ENCODE assay signal across 9 mouse cellular contexts in genomic region chr11:112209414-112209813, GRCm38 (mm10).
A peak's percentile ranks its signal among the peaks of the same experiment; 100 is the strongest.
DNase-seq lines count a peak whose midpoint lies in the region; ATAC-seq and TF ChIP-seq lines count a peak whose summit lies in the region.
"Had no signal": no experiment of that assay in that cellular context is flagged by ENCODE, and none has a peak within 500 bp of the region (broad histone marks: within the 10 kb centered on the region; RNA-seq: fewer than 3 reads in every experiment).

No protein-coding gene starts in this region.

- H3K4me3 ChIP-seq in hindbrain, embryonic 10.5 days: no peak overlapping the region
- H3K4me3 ChIP-seq in hindbrain, embryonic 12.5 days: no peak overlapping the region
- no peak overlapping the region for H3K4me3 ChIP-seq in ES-E14 (ENCODE audit: insufficient read depth in 1 of 2, low read depth in 1 of 2, low read length in 2 of 2, poor library complexity in 1 of 2, severe bottlenecking in 1 of 2)
- H3K4me3 ChIP-seq: limb, embryonic 13.5 days had no signal

- intact Hi-C loops in heart, postnatal 10 days (cut with DNase I): loop anchor here (2.0 kb wide), 1 partner anchor 955 kb away; no protein-coding TSS in a partner anchor

- DNase-seq in hindbrain, embryonic 10.5 days (ENCODE audit: low spot score): peak; percentile 49
- DNase-seq in ES-E14 (ENCODE audit: low read depth, low spot score): peak; percentile 54
- peak; percentile 5 for DNase-seq in cerebellum, adult 8-10 months
- peak; percentile 36 to 60 for DNase-seq in heart, postnatal 10 days
- peak; percentile 7 to 18 for DNase-seq in left cerebral cortex, adult 8-10 months (ENCODE audit: low spot score in 2 of 2)
- peak; percentile 81 for DNase-seq in retina, postnatal 1 day

- in situ Hi-C loops in ES-E14 (cut with MboI; ENCODE audit: low sequenced_read_pairs in 2 of 2, unreplicated experiment in 2 of 2): no loop called here

- no peak overlapping the region for H3K4me2 ChIP-seq in hindbrain, embryonic 12.5 days (replicated peaks)
- H3K4me2 ChIP-seq: limb, embryonic 13.5 days had no signal

- WGBS in hindbrain, embryonic 10.5 days: 33% methylated on average over 4 of the region's 4 CpGs
- WGBS in hindbrain, embryonic 12.5 days: 34% methylated on average over 4 of the region's 4 CpGs

- ATAC-seq in hindbrain, embryonic 12.5 days (ENCODE audit: low FRiP score): no peak
- no peak for ATAC-seq in erythroblast, adult 5-6 weeks (replicated peaks; ENCODE audit: low FRiP score, poor library complexity, severe bottlenecking)

- H3K27me3 ChIP-seq in hindbrain, embryonic 10.5 days (ENCODE audit: insufficient read depth, poor library complexity, severe bottlenecking): no peaks in the 10 kb centered on the region
- no peaks in the 10 kb centered on the region for H3K27me3 ChIP-seq in hindbrain, embryonic 12.5 days

- H3K4me1 ChIP-seq in hindbrain, embryonic 10.5 days (replicated peaks): peaks cover 3% of the 10 kb centered on the region; the same call in 1 of the 2 replicates
- 0 out of 2 replicates have a peak, but pooled peaks cover under 1% of the 10 kb centered on the region for H3K4me1 ChIP-seq in hindbrain, embryonic 12.5 days
- H3K4me1 ChIP-seq in ES-E14 (ENCODE audit: control insufficient read depth in 2 of 2, insufficient read depth in 2 of 2, low read length in 2 of 2, poor library complexity in 1 of 2): no peaks in the 10 kb centered on the region

- H3K27ac ChIP-seq in hindbrain, embryonic 10.5 days: no peak overlapping the region
- no peak overlapping the region for H3K27ac ChIP-seq in hindbrain, embryonic 12.5 days
- no peak overlapping the region for H3K27ac ChIP-seq in ES-E14 (ENCODE audit: insufficient read depth, low read depth, low read length, poor library complexity, severe bottlenecking)
- H3K27ac ChIP-seq: limb, embryonic 13.5 days had no signal

- no peak overlapping the region for H3K9ac ChIP-seq in hindbrain, embryonic 12.5 days
- H3K9ac ChIP-seq in ES-E14 (ENCODE audit: insufficient read depth, low read depth, low read length, poor library complexity, severe bottlenecking): no peak overlapping the region
- H3K9ac ChIP-seq: limb, embryonic 13.5 days had no signal

- H3K36me3 ChIP-seq in hindbrain, embryonic 10.5 days: no peaks in the 10 kb centered on the region
- H3K36me3 ChIP-seq in hindbrain, embryonic 12.5 days: no peaks in the 10 kb centered on the region
- H3K36me3 ChIP-seq in ES-E14 (ENCODE audit: control insufficient read depth, insufficient read depth, low read length, poor library complexity, severe bottlenecking): no peaks in the 10 kb centered on the region
- H3K36me3 ChIP-seq: limb, embryonic 13.5 days had no signal

- H3K9me3 ChIP-seq in hindbrain, embryonic 10.5 days: no peaks in the 10 kb centered on the region
- H3K9me3 ChIP-seq in hindbrain, embryonic 12.5 days (replicated peaks): no peaks in the 10 kb centered on the region
- H3K9me3 ChIP-seq in ES-E14 (ENCODE audit: control insufficient read depth, insufficient read depth, low read depth, low read length): no peaks in the 10 kb centered on the region
- H3K9me3 ChIP-seq: limb, embryonic 13.5 days had no signal

TF ChIP-seq in ES-E14, 5 proteins besides CTCF, POLR2A, EP300 and RAD21:
- no peak for TF ChIP-seq MAFK (IDR thresholded peaks at IDR 0.05; ENCODE audit: insufficient read depth, low read depth, low read length)
- TF ChIP-seq HCFC1 (IDR thresholded peaks at IDR 0.05; ENCODE audit: borderline replicate concordance, insufficient read depth, low read length): no peak
- no peak for TF ChIP-seq CHD2 (IDR thresholded peaks at IDR 0.05; ENCODE audit: low read depth, low read length)
- TF ChIP-seq ZNF384 (IDR thresholded peaks at IDR 0.05; ENCODE audit: low read depth, low read length): no peak
- no peak for TF ChIP-seq ZC3H11A (IDR thresholded peaks at IDR 0.05; ENCODE audit: borderline replicate concordance, low read depth, low read length)

Comparison
In these comparisons a context has a peak if more than half of its experiments do, and no peak if none do; other contexts are left out.
1. DNase-seq: peak in every context shown above with its lines; median percentile 81 in retina, postnatal 1 day; 54 in ES-E14; 49 in hindbrain, embryonic 10.5 days; 48 in heart, postnatal 10 days; 12 in left cerebral cortex, adult 8-10 months; 5 in cerebellum, adult 8-10 months.